Mouse (Mus musculus) urinary bladder, postnatal 0 days (tissue): ENCODE data around the gene Nsd1. TPM values are rescaled to one million over a fixed set of nuclear protein-coding genes. Genes with fewer than 3 reads are reported as not detected.

Experiments
- polyA plus RNA-seq: library from polyadenylated mRNA; unstranded; fragments of >200 nt; fragmentation: Nextera tagmentation; extraction: Ambion mirVana; gene quantifications from 2 replicates; pipeline ENCODE4 v1.2.1, GENCODE M21; 2015

Gene Nsd1
- 36.3 and 38.2 TPM in 2 replicates for polyA plus RNA-seq

GRCm38 (mm10) chr13:55209649-55210192 is at the start of gene Nsd1:
TSS of gene Nsd1 (plus strand) at chr13:55209782.

GRCm38 (mm10) chr13:55319931-55320533 is 110.5 kb downstream of the Nsd1 start, which contains the start of gene Prelid1:
TSS of gene Prelid1 (plus strand) at chr13:55320500.

GRCm38 (mm10) chr13:55321434-55322129 is 112.0 kb downstream of the Nsd1 start, which contains the start of gene Rab24:
TSS of gene Rab24 (minus strand) at chr13:55321946.

GRCm38 (mm10) chr13:55329683-55330566 is 120.3 kb downstream of the Nsd1 start, which contains the start of gene Mxd3:
TSS of gene Mxd3 (minus strand) at chr13:55329823.

GRCm38 (mm10) chr13:55362453-55363060 is 153.0 kb downstream of the Nsd1 start, which contains the start of gene Lman2:
TSS of gene Lman2 (minus strand) at chr13:55362783.

Other genes with a start within 250 kb of the Nsd1 start
- gene Hk3, start 188.4 kb upstream of the Nsd1 start, polyA plus RNA-seq, result 1.8 and 2.5 TPM in 2 replicates
- 15.9 and 18.4 TPM in 2 replicates for gene Uimc1, start 109.5 kb upstream of the Nsd1 start, polyA plus RNA-seq
- gene Zfp346, start 104.5 kb upstream of the Nsd1 start, polyA plus RNA-seq, result 7.1 and 7.2 TPM in 2 replicates
- gene Gm17617, start 76.2 kb upstream of the Nsd1 start, polyA plus RNA-seq, result not detected in 2 replicates
- gene Fgfr4, start 57.1 kb upstream of the Nsd1 start, polyA plus RNA-seq, result 0.28 and 0.54 TPM in 2 replicates
- gene Prelid1, start 110.7 kb downstream of the Nsd1 start, polyA plus RNA-seq, result 381 and 386 TPM in 2 replicates
- gene Rab24, start 112.2 kb downstream of the Nsd1 start, polyA plus RNA-seq, result 53.5 and 60.3 TPM in 2 replicates
- gene Mxd3, start 120.0 kb downstream of the Nsd1 start, polyA plus RNA-seq, result 8.5 and 9.3 TPM in 2 replicates
- gene Lman2, start 153.0 kb downstream of the Nsd1 start, polyA plus RNA-seq, result 57.9 and 62.4 TPM in 2 replicates
- gene Rgs14, start 159.9 kb downstream of the Nsd1 start, polyA plus RNA-seq, result 0.49 and 1.8 TPM in 2 replicates
- not detected in 2 replicates for gene Slc34a1, start 188.4 kb downstream of the Nsd1 start, polyA plus RNA-seq
- not detected in 2 replicates for gene Pfn3, start 205.4 kb downstream of the Nsd1 start, polyA plus RNA-seq
- 0.30 TPM in 1 of 2 replicates, not detected in the other for gene F12, start 217.0 kb downstream of the Nsd1 start, polyA plus RNA-seq
- 21.2 and 22.9 TPM in 2 replicates for gene Grk6, start 235.3 kb downstream of the Nsd1 start, polyA plus RNA-seq